Mouse (Mus musculus): ENCODE data around the gene Fthl17d. TPM values are rescaled to one million over a fixed set of nuclear protein-coding genes. Genes with fewer than 3 reads are reported as not detected.

Gene Fthl17d
- polyA plus RNA-seq (2015; fragmentation: Nextera tagmentation; extraction: Ambion mirVana), result not detected in 2 replicates

GRCm38 (mm10) chrX:8986655-8987054 lies at the start of gene Fthl17d:
Gene Fthl17d, minus strand, starts transcription at chrX:8986755.

DNA sequence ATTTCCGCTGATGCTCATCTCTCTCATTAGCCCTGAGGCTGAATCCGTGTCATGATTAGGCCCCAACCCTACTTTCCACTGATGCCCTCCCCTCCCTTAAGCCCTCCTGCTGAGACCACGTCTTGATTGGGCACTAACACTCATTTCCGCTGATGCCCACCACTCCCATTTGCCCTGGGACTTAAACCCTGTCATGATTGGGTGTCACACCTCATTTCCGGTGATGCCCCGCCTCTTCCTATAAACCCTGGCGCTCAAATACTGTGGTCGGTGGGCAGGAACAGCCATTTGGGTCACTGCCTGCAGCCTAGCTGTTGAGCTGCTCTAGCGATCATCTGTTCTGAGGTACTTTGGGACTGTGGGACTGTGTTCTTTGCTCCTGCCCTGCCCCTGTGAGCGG lies 46.6 kb upstream of the Fthl17d start, which contains the start of gene Fthl17e:
Gene Fthl17e (plus strand): TSS at position 301 of the 400 bp plus-strand sequence.

GRCm38 (mm10) chrX:8976459-8976858 lies 10.1 kb downstream of the Fthl17d start, which contains the start of gene Fthl17c:
Gene Fthl17c, minus strand, starts transcription at chrX:8976559.

DNA sequence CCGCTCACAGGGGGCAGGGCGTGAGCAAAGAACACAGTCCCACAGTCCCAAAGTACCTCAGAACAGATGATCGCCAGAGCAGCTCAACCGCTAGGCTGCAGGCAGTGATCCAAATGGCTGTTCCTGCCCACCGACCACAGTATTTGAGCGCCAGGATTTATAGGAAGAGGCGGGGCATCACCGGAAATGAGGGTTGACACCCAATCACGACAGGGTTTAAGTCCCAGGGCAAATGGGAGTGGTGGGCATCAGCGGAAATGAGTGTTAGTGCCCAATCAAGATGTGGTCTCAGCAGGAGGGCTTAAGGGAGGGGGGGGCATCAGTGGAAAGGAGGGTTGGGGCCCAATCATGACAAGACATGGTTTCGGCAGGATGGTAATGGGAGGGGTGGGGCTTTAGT lies 23.7 kb downstream of the Fthl17d start, which contains the start of gene Fthl17b:
Gene Fthl17b (minus strand): TSS at position 101 of the 400 bp plus-strand sequence.

Other genes starting within 250 kb of the Fthl17d start
- not detected in 2 replicates for gene Ssx9, start 238.3 kb downstream of the Fthl17d start, polyA plus RNA-seq (2015; fragmentation: Nextera tagmentation; extraction: Ambion mirVana)
- not detected in 2 replicates for gene Ssxb5, start 183.1 kb downstream of the Fthl17d start, polyA plus RNA-seq (2015; fragmentation: Nextera tagmentation; extraction: Ambion mirVana)
- not detected in 2 replicates for gene Gm6592, start 142.8 kb downstream of the Fthl17d start, polyA plus RNA-seq (2015; fragmentation: Nextera tagmentation; extraction: Ambion mirVana)
- gene Gm5751, start 112.5 kb downstream of the Fthl17d start, polyA plus RNA-seq (2015; fragmentation: Nextera tagmentation; extraction: Ambion mirVana), result not detected in 2 replicates
- gene B630019K06Rik, start 94.4 kb downstream of the Fthl17d start, polyA plus RNA-seq (2015; fragmentation: Nextera tagmentation; extraction: Ambion mirVana), result 1.1 and 1.3 TPM in 2 replicates
- not detected in 2 replicates for gene Fthl17b, start 23.8 kb downstream of the Fthl17d start, polyA plus RNA-seq (2015; fragmentation: Nextera tagmentation; extraction: Ambion mirVana)
- gene Fthl17c, start 10.2 kb downstream of the Fthl17d start, polyA plus RNA-seq (2015; fragmentation: Nextera tagmentation; extraction: Ambion mirVana), result not detected in 2 replicates
- not detected in 2 replicates for gene Fthl17e, start 46.7 kb upstream of the Fthl17d start, polyA plus RNA-seq (2015; fragmentation: Nextera tagmentation; extraction: Ambion mirVana)
- not detected in 2 replicates for gene Fthl17f, start 76.3 kb upstream of the Fthl17d start, polyA plus RNA-seq (2015; fragmentation: Nextera tagmentation; extraction: Ambion mirVana)
- not detected in 2 replicates for gene 4930402K13Rik, start 117.8 kb upstream of the Fthl17d start, polyA plus RNA-seq (2015; fragmentation: Nextera tagmentation; extraction: Ambion mirVana)
- 5.8 and 6.9 TPM in 2 replicates for gene Lancl3, start 213.1 kb upstream of the Fthl17d start, polyA plus RNA-seq (2015; fragmentation: Nextera tagmentation; extraction: Ambion mirVana)